Mouse (Mus musculus): ENCODE results near the gene Ubxn11. TPM values are rescaled to one million over a fixed set of nuclear protein-coding genes. Genes with fewer than 3 reads are reported as not detected.

Ubxn11 gene
- 9.2 and 13.8 TPM in 2 replicates for polyA plus RNA-seq (2021; fragmentation: Nextera tagmentation)
- long read RNA-seq, experiment 1, transcript Ubxn11-202 (15 exons, 1,573 nt), result major isoform, 5 of 18 reads
- long read RNA-seq, experiment 1, partial matches to known transcripts, result 4 of 18 reads
- long read RNA-seq, experiment 1, other reads (novel, unspliced or antisense), result 9 of 18 reads
- long read RNA-seq, experiment 2, transcript Ubxn11-202 (15 exons, 1,573 nt), result major isoform, 13 of 54 reads
- long read RNA-seq, experiment 2, partial matches to known transcripts, result 5 of 54 reads
- long read RNA-seq, experiment 2, other reads (novel, unspliced or antisense), result 35 of 54 reads

DNA sequence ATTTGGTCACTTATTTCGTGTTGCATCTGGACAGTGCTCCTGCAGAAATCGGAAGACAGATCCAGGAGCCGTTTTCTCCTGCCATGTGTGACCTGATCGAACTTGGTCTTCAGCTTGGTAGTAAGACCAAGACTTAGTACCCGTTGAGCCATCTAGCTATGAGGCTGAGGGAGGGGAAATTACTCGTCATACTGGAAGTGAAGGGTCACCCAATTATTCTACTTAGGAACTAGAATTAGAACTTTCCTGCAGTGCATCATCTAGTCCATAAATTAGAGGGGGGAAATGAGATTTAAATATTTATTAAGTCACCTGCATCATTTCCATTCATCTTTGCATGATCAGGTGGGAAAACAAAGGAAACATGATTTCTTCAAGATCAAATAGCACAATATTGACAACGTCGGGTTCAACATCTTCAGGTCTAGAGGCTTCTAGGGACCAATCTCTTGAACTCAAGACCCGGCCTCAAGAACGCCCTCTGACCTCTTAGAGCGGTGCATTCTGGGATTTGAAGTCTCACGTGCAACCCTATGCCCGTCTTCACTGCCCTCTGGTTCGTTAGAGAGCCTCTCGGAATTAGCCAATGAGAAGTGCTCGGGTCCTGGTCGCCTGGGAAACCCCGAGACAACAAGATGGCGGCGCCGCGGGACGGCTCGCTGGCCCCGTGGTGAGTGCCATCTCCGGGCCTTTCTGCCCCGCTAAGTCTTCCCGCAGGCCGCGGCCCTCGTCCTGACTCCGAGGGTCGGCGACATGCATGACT, at the start of gene Ubxn11:
TSS of gene Ubxn11 (plus strand) at position 592 of the 763 bp plus-strand sequence.

DNA sequence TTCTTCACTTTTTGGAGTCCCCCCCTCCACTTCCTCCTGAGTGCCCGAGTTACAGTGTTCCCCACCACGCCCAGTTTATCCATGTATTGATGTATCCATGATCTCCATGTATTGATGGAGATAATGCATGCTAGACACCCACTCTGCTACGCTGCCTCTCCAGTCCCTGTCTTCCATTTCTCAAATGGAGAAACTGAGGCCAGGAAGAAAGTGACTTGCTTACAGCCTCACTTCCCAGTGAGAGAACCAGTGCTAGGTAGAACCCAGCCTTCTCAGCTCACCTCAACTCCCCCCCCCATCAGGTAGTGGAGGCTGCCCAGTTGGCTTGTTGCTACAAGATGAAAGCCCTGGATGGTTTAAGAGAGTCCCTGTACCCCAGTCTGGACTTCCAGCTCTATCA, 48.8 kb upstream of the Ubxn11 start, which contains the start of gene Zfp683:
TSS of gene Zfp683 (plus strand) at position 301 of the 400 bp plus-strand sequence.

DNA sequence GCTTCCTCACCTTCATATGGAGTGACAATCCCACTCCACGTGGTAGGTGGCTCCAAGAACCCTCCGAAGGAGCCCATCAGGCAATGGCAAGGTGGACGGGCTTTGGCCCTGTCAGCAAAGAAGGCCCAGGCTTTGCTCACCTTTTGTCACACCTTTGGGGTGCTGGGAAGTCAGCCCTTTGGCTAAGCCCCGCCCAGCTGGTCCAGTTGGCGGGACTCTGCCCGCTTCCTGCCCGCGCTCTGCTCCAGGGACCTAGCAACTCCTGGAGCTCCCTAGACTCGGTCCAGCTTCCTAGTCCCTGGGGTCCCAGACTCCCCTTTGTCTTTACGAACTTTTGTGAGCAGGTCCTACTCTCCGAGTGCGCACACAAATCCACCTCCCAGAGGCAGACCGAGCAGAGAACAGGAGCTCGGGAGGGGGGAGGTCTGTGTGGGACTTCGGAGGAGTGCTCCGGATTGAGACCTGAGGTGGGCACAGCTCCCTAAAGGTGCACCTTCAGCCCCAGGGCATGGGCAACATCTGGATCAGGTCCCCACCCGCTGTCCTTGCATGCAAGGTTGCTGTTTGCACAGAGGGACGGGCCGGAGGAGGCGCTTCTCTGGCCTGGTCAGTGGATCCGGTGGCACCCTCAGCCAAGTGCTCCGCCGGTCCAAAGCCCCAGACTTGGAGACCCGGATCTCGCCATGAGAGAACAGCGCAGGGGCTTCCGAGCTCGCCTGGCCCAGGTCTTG, 42.1 kb upstream of the Ubxn11 start, which contains the start of gene Crybg2:
TSS of gene Crybg2 (plus strand) at position 681 of the 731 bp plus-strand sequence.

DNA sequence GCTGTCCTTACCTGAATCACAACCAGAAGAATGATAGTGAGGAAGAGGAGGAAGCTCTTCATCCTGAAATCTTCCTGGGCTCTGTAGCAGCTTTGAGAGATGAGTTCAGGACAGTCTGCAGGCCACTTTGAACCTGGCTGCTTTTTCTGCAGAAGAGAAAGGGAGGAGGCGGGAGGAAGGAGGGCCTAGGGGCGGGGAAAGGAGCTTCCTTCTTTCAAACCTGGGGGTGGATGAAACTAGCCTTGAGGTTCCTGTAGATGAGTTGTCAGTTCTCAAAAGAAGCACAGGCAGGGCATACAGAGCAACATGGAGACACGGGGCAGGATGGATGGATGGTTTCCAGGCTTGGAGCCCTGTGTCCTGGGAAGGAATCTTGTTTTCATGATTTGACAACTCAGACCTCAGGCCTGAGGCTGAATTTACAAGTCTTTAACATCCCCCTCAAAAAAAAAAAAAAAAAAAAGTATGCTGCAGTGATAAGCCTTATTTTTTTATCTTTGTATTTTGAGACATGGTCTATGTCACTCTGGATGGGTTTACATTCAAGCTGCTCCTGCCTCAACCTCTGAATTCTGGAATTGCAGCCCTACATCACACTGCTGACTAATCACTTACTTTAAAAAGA, 7.3 kb upstream of the Ubxn11 start, which contains the start of gene Cd52:
TSS of gene Cd52 (minus strand) at position 160 of the 625 bp plus-strand sequence.

DNA sequence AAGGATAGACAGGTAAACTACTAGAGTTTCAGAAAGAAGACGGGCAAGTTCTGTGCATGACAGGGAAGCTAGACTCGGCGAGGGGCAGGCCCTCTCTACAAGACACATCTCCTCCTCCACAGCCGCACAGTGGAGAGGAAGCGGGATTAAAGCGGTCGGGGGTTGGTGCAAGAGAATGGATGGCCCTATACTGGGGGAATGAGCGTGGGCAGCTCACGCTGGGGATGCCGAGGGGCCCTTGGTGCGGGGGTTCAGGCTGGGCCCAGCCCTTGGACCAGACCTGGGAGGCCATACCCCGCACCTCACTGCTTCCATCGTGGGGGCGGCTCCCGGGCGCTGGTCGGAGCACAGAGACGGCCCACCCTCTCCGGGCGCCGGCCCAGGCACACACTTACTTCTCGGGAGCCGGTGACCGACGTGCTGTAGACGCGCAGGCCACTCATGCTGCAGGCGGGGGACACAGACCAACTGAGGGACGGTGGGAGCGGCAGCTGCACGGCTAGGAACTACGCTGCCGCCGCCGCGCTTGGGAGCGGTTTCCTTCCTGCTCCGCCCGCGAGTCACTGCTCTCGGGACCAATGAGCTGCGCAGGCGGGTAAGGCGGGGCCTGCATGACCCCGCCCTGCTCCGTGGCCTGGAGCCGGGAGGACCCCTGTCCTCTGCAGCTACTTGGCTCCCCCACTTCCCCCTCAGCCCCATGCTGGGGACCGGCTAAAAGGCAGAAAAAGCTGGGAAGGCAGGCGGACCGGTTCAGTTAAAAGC, 26.0 kb downstream of the Ubxn11 start, which contains the start of gene Sh3bgrl3:
TSS of gene Sh3bgrl3 (minus strand) at position 569 of the 762 bp plus-strand sequence.

Other genes with a start within 250 kb of the Ubxn11 start
- 7.2 and 8.3 TPM in 2 replicates for gene Rps6ka1, start 214.8 kb upstream of the Ubxn11 start, polyA plus RNA-seq (2021; fragmentation: Nextera tagmentation)
- 235 and 280 TPM in 2 replicates for gene Hmgn2, start 133.9 kb upstream of the Ubxn11 start, polyA plus RNA-seq (2021; fragmentation: Nextera tagmentation)
- 41.2 and 47.7 TPM in 2 replicates for gene Dhdds, start 101.7 kb upstream of the Ubxn11 start, polyA plus RNA-seq (2021; fragmentation: Nextera tagmentation)
- not detected in 2 replicates for gene Lin28a, start 83.7 kb upstream of the Ubxn11 start, polyA plus RNA-seq (2021; fragmentation: Nextera tagmentation)
- gene Zfp683, start 48.7 kb upstream of the Ubxn11 start, polyA plus RNA-seq (2021; fragmentation: Nextera tagmentation), result not detected in 2 replicates
- 1.3 and 2.4 TPM in 2 replicates for gene Crybg2, start 41.8 kb upstream of the Ubxn11 start, polyA plus RNA-seq (2021; fragmentation: Nextera tagmentation)
- 11.8 and 18.3 TPM in 2 replicates for gene Cd52, start 7.5 kb upstream of the Ubxn11 start, polyA plus RNA-seq (2021; fragmentation: Nextera tagmentation)
- gene Sh3bgrl3, start 26.2 kb downstream of the Ubxn11 start, polyA plus RNA-seq (2021; fragmentation: Nextera tagmentation), result 819 and 825 TPM in 2 replicates
- 10.9 and 14.8 TPM in 2 replicates for gene Cep85, start 84.5 kb downstream of the Ubxn11 start, polyA plus RNA-seq (2021; fragmentation: Nextera tagmentation)
- gene Gm7534, start 100.4 kb downstream of the Ubxn11 start, polyA plus RNA-seq (2021; fragmentation: Nextera tagmentation), result not detected in 2 replicates
- not detected in 2 replicates for gene Catsper4, start 124.8 kb downstream of the Ubxn11 start, polyA plus RNA-seq (2021; fragmentation: Nextera tagmentation)
- gene Cnksr1, start 135.8 kb downstream of the Ubxn11 start, polyA plus RNA-seq (2021; fragmentation: Nextera tagmentation), result 0.19 TPM in 1 of 2 replicates, not detected in the other
- gene E130218I03Rik, start 141.1 kb downstream of the Ubxn11 start, polyA plus RNA-seq (2021; fragmentation: Nextera tagmentation), result 0.35 and 0.53 TPM in 2 replicates
- gene Zfp593, start 143.0 kb downstream of the Ubxn11 start, polyA plus RNA-seq (2021; fragmentation: Nextera tagmentation), result 13.4 and 14.4 TPM in 2 replicates
- gene Gm30191, start 144.4 kb downstream of the Ubxn11 start, polyA plus RNA-seq (2021; fragmentation: Nextera tagmentation), result 0.33 and 0.40 TPM in 2 replicates
- 4.4 and 5.2 TPM in 2 replicates for gene Grrp1, start 151.5 kb downstream of the Ubxn11 start, polyA plus RNA-seq (2021; fragmentation: Nextera tagmentation)
- 9.1 and 11.3 TPM in 2 replicates for gene Pdik1l, start 185.3 kb downstream of the Ubxn11 start, polyA plus RNA-seq (2021; fragmentation: Nextera tagmentation)
- gene Trim63, start 212.6 kb downstream of the Ubxn11 start, polyA plus RNA-seq (2021; fragmentation: Nextera tagmentation), result not detected in 2 replicates
- 0.45 TPM in 2 replicates for gene Slc30a2, start 240.6 kb downstream of the Ubxn11 start, polyA plus RNA-seq (2021; fragmentation: Nextera tagmentation)